Mouse (Mus musculus) C3H10T1/2 (cell line): ENCODE results near the gene Ttyh1. TPM values are rescaled to one million over a fixed set of nuclear protein-coding genes. Genes with fewer than 3 reads are reported as not detected.

Experiments
- polyA plus RNA-seq, 2 experiments: library from polyadenylated mRNA; unstranded; fragments of >200 nt; fragmentation: generic; extraction: Trizol; gene quantifications; one replicate each; pipeline ENCODE4 v1.2.1; 2012; ENCODE audit warnings: missing spikeins in 2 of 2

Ttyh1 gene
- under 1 TPM; 0.02 to 0.17 TPM for polyA plus RNA-seq

DNA sequence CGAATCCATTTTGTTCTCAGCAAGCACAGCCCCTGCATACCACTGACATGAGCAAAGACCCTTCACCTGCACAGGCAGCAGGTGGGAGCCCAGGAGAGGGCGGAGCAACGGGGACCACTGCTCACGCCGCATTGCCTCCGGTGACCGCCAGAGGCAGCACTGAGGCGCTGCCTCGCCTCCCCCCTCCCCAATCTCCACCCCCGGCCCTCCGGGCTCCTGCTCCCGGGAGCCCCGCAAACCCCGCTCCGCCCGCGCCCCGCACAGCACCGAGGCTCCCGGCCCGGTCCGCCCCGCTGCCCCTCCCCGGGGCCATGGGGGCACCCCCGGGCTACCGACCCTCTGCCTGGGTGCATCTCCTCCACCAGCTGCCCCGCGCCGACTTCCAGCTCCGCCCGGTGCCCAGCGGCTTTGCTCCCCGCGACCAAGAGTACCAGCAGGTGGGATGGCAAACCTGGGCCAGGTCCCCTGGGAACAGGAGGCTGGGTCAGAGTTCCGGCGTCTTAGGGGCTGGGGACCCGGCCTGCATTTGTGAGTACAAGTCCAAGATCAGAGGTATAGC, at the start of gene Ttyh1:
Gene Ttyh1 (plus strand): TSS at position 65 of the 559 bp plus-strand sequence.

DNA sequence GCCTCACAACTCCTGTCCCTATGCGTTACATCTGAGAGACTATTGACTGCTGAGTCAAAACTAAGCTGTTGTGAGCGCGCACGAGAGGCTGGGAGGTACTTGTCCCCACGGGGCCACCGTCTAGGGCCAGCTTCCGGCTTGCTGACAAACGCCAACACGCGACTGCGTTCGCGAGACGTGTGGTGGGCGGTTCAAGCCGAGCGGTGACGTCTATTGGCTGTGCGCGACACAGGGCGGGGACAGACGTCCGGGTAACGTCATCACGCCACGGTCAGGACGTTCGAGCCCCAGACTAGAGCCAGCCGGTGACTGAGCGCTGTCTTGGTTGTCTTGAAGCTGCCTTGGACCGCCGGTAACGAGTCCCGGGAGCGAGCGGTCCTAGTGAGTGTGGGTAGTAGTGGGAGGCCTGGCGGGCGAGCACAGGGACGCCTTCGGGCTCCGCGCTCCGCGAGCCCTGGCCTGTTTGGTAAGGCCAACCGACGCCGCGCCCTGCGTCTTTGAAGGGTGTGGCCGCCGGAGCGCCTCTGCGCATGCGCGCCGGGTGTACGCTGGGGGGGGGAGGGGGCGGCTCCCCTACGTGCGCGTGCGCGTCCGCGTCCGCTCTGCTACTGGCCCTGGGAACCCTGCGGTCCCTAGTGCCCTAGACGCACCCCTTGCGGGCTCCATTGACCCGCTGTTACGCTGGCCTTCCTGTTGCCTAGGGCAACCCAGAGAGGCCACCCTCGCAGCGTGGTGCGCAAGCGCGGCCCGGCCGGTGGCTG, 17.7 kb downstream of the Ttyh1 start, which contains the start of gene Leng8:
Gene Leng8 (plus strand): TSS at position 269 of the 761 bp plus-strand sequence.

DNA sequence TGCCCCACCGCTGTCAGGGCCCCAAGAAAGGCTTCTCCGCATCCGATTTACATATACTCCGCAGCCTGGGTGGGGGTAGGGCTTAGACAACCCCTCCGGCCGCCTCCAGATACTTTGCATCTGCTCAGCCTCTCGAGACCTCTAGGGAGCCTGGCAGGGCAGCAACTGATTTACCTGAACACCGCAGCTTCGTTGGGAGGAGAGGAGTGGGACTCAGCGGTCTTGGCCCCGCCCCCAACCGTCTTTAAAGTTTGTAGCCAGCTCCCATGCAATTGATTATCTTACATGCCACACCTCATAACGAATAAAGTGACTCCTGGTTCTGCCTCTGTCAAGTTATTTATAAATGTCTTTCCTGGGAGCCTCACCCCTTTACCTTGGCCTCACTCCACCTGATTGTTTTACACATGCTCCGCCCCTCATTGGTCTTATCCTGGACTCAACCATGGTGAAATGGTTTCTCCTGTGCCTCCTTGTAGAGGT, 30.9 kb downstream of the Ttyh1 start, which contains the start of gene Leng9:
Gene Leng9 (minus strand): TSS at position 316 of the 483 bp plus-strand sequence.

DNA sequence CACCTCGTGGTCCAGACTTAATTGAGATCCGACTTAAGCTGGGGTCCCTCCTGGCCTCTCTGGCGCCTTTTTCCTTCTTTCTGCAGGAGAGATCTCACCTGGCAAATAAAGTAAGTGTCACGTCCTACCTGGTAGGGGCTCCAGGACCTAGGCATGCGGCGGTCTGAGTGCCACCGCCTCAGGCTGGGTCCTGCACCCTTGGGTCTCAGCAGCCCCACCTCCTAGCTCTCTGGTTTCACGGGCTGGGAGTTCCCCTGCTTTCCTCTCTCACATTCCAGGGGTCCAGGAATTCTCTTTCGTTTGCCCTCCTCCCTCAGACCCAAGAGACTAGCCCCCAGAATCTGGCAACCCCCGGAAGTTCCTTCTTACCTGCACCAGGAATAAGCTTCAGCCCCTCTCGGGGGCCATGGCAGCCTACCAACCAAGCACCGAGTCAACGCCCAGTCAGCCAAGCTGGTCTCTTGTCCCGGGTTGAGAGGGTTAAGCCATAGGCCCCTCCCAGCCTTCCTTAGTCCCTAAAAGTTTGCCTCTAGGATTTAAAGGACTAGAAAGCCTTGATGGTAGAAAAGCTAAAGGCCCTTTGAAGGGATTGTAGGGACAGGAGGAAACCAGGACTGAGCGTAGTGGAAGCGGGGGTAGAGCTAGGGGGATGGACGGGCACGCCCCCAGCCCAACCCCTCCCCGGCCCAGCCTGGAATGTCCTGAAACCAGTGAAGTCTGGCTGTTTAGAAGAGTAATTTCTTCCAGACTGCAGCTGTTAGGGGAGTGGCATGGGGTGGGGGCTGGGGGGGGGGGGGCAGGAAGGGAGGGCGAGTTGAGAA, 45.1 kb downstream of the Ttyh1 start, which contains the start of gene Cdc42ep5:
Gene Cdc42ep5 (minus strand): TSS at position 771 of the 821 bp plus-strand sequence.

Other genes starting within 250 kb of the Ttyh1 start
- gene Gm14548, start 221.3 kb upstream of the Ttyh1 start, polyA plus RNA-seq: not detected
- not detected for gene Lilra6, start 203.9 kb upstream of the Ttyh1 start, polyA plus RNA-seq
- gene Lair1, start 56.2 kb upstream of the Ttyh1 start, polyA plus RNA-seq: not detected
- gene Leng8, start 17.6 kb downstream of the Ttyh1 start, polyA plus RNA-seq: 10 to 100 TPM in 1 of 2 experiments, 1 to 10 TPM in 1; 7.4 to 45.8 TPM
- 1 to 10 TPM; 4.0 to 7.0 TPM for gene Leng9, start 31.0 kb downstream of the Ttyh1 start, polyA plus RNA-seq
- 10 to 100 TPM in 1 of 2 experiments, 1 to 10 TPM in 1; 4.1 to 27.2 TPM for gene Cdc42ep5, start 45.5 kb downstream of the Ttyh1 start, polyA plus RNA-seq
- not detected for gene Lilra5, start 118.3 kb downstream of the Ttyh1 start, polyA plus RNA-seq
- gene Ncr1, start 218.3 kb downstream of the Ttyh1 start, polyA plus RNA-seq: not detected